8 mouse cellular contexts compared by ENCODE assay signal in genomic region chr1:52166652-52167220, GRCm38 (mm10). TPM values are rescaled to one million over a fixed set of nuclear protein-coding genes. Genes with fewer than 3 reads are reported as not detected.
DNase-seq lines count a peak whose midpoint lies in the region; ATAC-seq lines count a peak whose summit lies in the region.

No protein-coding gene starts in this region.

- no peak overlapping the region for H3K9ac ChIP-seq in hindbrain, embryonic 16.5 days (ENCODE audit: low read depth, low read length)
- no peak overlapping the region for H3K9ac ChIP-seq in hindbrain, embryonic 11.5 days (ENCODE audit: low read depth, low read length)

- DNase-seq in hindbrain, embryonic 11.5 days (ENCODE audit: low spot score): no peak
- DNase-seq in CD4-positive helper T cell, adult 2 months (ENCODE audit: low read depth, low spot score): peak; percentile 49
- DNase-seq in kidney, postnatal 36 days: peak; percentile 18 to 50
- no peak for DNase-seq in ovary, postnatal 10 days (ENCODE audit: low spot score)
- DNase-seq in MN1 (ENCODE audit: low spot score): no peak
- DNase-seq in adipocyte (ENCODE audit: low spot score): no peak

- WGBS in hindbrain, embryonic 16.5 days: 72% methylated on average over 14 of the region's 14 CpGs
- WGBS in hindbrain, embryonic 11.5 days: 69% methylated on average over 14 of the region's 14 CpGs

- H3K36me3 ChIP-seq in hindbrain, embryonic 16.5 days (ENCODE audit: control insufficient read depth, insufficient read depth, low read length): no peaks in the 10 kb centered on the region; the same call in 1 of the 2 replicates
- no peaks in the 10 kb centered on the region for H3K36me3 ChIP-seq in hindbrain, embryonic 11.5 days (ENCODE audit: control insufficient read depth, insufficient read depth, low read length)

- H3K4me1 ChIP-seq in hindbrain, embryonic 16.5 days (ENCODE audit: control insufficient read depth, insufficient read depth, low read depth, low read length): no peaks in the 10 kb centered on the region
- H3K4me1 ChIP-seq in hindbrain, embryonic 11.5 days (replicated peaks; ENCODE audit: control insufficient read depth, insufficient read depth, low read length): no peaks in the 10 kb centered on the region

- peak; percentile 29; the same call in 1 of the 2 replicates for ATAC-seq in hindbrain, embryonic 16.5 days
- no peak for ATAC-seq in hindbrain, embryonic 11.5 days (ENCODE audit: low FRiP score)
- peak; percentile 85 for ATAC-seq in granulocyte monocyte progenitor cell, adult 5-6 weeks (replicated peaks; ENCODE audit: poor library complexity, severe bottlenecking)

- H3K9me3 ChIP-seq in hindbrain, embryonic 16.5 days (ENCODE audit: control insufficient read depth, low read length): no peaks in the 10 kb centered on the region
- H3K9me3 ChIP-seq in hindbrain, embryonic 11.5 days (ENCODE audit: control insufficient read depth, low read length): no peaks in the 10 kb centered on the region

- H3K27me3 ChIP-seq in hindbrain, embryonic 16.5 days (replicated peaks; ENCODE audit: control insufficient read depth, insufficient read depth, low read length): no peaks in the 10 kb centered on the region
- H3K27me3 ChIP-seq in hindbrain, embryonic 11.5 days (ENCODE audit: control insufficient read depth, insufficient read depth, low read length): no peaks in the 10 kb centered on the region

- no peak overlapping the region for H3K4me3 ChIP-seq in hindbrain, embryonic 16.5 days (ENCODE audit: low read length)
- H3K4me3 ChIP-seq in hindbrain, embryonic 11.5 days (ENCODE audit: low read depth, low read length): no peak overlapping the region

- H3K4me2 ChIP-seq in hindbrain, embryonic 16.5 days (ENCODE audit: low read length): no peak overlapping the region
- no peak overlapping the region for H3K4me2 ChIP-seq in hindbrain, embryonic 11.5 days (replicated peaks; ENCODE audit: low read depth, low read length)

- H3K27ac ChIP-seq in hindbrain, embryonic 16.5 days (ENCODE audit: low read depth, low read length): no peak overlapping the region
- no peak overlapping the region for H3K27ac ChIP-seq in hindbrain, embryonic 11.5 days (ENCODE audit: low read depth, low read length)

RNA-seq across cellular contexts. Expression of gene Stat1, which starts 47.5 kb away (rescaled TPM):
- 13.8 and 14.2 TPM in 2 replicates for polyA plus RNA-seq in hindbrain, embryonic 16.5 days (2015; fragmentation: Nextera tagmentation; extraction: Ambion mirVana)
- polyA plus RNA-seq in hindbrain, embryonic 11.5 days (2014; fragmentation: Nextera tagmentation; extraction: Ambion mirVana): 18.0 and 20.1 TPM in 2 replicates
- total RNA-seq in granulocyte monocyte progenitor cell, adult 5-6 weeks (2014; fragmentation: Nextera tagmentation): 34.7 and 65.5 TPM in 2 replicates
- total RNA-seq in granulocyte monocyte progenitor cell, adult 5-6 weeks (2017): 51.1 and 52.7 TPM in 2 replicates

Comparison
In these comparisons a context has a peak if more than half of its experiments do, and no peak if none do; other contexts are left out.
1. DNase-seq: peak in CD4-positive helper T cell, adult 2 months (single experiment) and kidney, postnatal 36 days (2 of 2); none in hindbrain, embryonic 11.5 days (single experiment), ovary, postnatal 10 days (single experiment), MN1 (single experiment) and adipocyte (single experiment).